Mouse (Mus musculus): ENCODE data around the gene Prkch.

- no peak for TF ChIP-seq GATA1 (IDR thresholded peaks at IDR 0.05; ENCODE audit: borderline replicate concordance, low read length)
- no peak for TF ChIP-seq POLR2AphosphoS5 (IDR thresholded peaks at IDR 0.05; ENCODE audit: insufficient replicate concordance, low read depth, low read length)
Observed at GRCm38 (mm10) chr12:73815463-73815862, 230.9 kb downstream of the Prkch start.
